Mouse (Mus musculus) right cerebral cortex, postnatal 36 days (tissue): ENCODE measurements around the gene Scarb2.
A peak's percentile ranks its signal among the peaks of the same experiment; 100 is the strongest.

Experiments
- DNase-seq, 2 experiments: peaks; one replicate each; pipeline ENCODE4 v3.0.0; 2022; ENCODE audit warnings: low spot score in 2 of 2, mixed read lengths in 1 of 2

The Scarb2 gene

DNA sequence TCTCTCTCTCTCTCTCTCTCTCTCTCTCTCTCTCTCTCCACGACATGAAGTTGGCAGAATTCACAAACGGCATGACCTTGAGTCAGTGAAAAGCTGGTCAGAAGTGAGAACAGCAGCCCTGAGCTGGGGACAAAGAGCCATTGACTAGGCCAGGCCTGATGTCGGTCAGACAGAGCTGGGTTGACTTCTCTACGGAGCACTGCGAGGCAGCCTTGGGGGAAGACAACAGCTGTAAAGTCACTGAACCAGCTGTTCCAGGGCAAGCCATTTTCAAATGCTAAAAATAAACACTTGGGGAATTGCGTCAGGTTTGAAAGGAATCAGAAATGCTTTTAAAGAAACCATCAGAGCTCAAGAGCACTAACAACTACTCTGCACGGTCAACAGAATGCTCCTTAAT, 13.2 kb downstream of the Scarb2 start:
- DNase-seq = no peak

DNA sequence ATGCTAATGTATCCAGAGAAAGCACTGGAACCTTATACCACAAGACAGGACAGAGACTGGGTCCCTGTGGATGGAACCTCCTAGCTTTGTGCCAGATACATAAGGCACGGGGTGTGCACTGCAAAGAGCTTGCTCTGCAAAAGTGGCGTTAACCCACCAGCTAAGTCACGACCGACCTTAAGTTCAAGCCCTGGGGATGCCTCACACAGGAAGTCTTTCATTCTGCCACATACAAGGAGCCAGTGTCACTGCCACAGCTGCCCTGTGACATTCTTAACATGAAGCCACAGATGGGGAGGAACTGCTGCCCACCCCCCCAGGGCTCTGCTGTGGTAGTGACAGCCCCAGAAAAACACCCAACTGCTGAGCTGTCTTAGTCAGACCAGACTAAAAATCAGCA, 15.9 kb downstream of the Scarb2 start:
- DNase-seq = no peak

DNA sequence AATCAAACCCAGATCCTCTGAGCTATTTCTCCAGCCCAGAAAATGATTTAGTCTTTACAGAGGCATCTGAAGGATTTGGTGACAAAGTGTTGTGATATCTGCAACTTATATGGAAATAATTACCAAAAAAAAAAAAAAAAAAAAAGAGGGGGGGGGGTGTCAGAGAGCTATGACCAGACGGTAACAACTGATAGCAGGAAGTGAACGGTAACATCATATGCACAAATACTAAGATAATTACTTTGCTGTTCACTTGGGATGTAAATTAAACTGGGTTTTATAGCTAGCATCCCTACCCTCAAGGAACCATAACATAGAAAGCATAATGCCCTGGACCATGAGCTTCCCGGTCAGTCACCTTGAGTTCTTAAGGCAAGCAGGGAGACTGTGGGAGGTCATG, 16.3 kb downstream of the Scarb2 start:
- DNase-seq = no peak

DNA sequence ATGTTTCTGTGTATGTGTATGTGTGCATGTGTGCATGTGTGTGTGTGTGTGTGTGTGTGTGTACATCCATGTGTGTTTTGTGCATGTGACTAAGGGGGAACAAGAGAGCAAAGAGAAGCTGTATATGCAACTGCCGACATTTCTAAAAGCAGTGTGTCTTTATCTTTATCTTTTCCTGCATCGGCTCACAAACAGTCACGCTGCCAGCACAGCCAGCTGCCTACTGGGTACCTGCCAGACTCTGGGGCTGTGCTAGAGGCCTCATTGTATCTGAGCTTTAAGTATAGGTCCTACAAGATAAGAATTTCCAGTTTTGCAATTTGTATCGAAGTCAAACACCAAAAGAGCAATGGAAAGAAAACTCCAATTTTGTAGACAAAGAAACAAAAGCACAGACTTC, 17.1 kb downstream of the Scarb2 start:
- DNase-seq = peak; percentile 38 to 44

DNA sequence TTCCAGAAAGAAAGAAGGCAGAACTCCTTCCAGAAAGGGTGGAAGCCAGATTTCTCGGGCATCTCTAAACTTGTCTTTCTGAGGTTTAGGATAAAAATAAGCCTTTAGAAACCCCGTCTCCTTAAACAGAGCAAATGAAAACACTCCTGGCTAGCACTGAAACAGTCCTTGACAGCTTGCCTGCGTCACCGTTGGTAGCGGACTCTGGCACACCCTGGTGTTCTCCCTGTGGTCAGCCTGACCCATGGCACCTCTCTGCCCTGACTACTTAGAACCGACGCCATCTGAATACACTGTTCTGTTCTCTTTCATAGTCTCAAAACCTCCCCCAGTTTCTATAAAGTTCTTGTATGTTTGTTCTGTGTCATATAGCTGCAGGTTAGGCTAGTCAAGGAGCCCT, 17.7 kb downstream of the Scarb2 start:
- DNase-seq = peak in 1 of 2 experiments; percentile 19

DNA sequence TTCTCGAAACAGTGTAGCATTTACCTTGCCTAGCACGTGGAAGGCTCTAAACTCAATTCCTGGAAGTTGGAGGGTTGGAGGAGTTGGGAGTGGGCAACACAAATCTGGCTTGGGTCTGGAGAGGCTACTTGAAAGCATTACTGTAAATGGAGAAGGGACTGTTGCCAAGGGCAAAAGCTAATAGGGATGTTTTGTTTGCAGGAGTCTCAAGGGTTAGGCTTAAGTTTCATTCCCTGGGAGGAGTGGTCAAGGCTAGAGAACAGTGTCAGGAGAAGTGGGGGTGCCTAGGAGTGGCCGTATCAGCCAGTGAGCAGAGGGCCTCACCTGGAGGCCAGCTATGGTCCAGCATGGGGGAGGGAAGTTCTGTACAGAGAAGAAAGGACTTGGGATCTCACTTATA, 18.2 kb downstream of the Scarb2 start:
- DNase-seq = no peak

DNA sequence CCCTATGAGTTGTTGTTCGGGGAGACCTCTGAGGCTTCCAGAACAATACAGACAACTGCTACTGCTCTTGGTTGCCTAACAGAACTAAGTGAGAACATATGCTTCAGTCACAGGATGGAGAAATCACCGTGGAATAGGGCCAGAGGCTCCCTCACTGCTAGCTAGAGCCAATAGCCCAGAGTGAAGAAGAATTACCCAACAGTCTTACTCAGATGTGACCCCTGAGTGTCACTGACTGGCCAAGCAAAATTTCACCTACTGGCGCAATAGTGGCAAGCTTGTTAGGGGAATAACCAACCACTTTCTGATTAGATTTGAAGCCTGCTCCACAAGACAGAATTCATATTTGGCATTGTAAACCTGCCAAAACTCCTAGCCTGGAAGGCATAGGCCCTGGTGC, 19.9 kb downstream of the Scarb2 start:
- no peak for DNase-seq

DNA sequence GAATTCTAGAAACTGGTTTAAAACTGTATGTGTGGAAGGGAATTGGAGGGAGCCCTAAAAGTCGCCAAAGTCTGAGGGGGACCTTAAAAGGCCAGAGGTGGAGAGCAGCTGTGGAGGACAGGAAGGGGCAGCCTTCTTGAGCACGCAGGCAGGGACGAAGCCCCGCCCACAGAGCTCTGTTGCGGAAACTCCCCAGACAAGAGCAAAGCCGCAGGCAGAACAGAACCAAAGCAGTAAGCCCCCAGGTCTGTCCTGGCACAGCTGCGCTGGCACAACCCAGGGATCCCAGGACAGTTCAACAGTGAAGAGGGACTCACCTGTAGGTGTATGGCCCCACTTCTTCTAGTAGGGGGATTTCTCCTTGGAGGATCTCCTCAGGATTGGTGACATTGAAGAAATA, 21.8 kb downstream of the Scarb2 start:
- no peak for DNase-seq

DNA sequence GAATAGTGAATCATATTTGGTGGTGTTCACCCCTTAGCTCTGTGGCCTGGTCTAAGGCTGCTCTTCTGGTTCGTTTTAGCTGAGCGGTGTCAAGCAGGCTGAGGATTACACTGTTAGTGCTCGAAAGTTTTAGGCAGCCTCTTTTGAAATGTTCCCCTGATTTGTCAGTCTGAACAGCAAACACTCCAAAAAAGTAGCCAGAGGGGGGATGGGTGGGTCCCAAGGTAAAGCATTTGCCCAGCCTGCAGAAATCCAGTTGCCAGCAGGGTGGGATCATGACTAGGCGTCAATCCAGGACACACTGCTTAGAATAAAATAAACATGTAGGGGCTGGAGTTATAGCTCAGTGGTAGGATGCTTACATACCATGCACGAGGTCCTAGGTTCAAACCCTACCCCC, 33.8 kb downstream of the Scarb2 start:
- DNase-seq = no peak

DNA sequence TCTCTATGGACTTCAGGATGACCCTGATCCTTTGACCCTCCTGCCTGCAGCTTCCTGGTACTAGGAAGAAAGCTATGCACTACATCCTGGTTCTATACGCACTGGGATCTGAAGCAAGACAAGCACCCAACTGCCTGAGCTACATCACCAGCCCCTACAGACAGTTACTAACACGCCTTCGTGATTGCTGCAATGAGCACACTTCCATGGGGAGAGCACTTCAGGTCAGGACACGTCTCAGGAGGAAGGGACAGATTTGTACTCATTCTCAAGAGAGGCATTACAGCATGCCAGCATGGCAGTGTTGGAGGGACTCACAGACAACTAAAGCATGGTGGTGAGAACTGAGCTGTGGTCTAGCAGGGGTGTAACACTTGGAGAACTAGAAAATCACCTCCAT, 35.1 kb downstream of the Scarb2 start:
- DNase-seq = no peak

DNA sequence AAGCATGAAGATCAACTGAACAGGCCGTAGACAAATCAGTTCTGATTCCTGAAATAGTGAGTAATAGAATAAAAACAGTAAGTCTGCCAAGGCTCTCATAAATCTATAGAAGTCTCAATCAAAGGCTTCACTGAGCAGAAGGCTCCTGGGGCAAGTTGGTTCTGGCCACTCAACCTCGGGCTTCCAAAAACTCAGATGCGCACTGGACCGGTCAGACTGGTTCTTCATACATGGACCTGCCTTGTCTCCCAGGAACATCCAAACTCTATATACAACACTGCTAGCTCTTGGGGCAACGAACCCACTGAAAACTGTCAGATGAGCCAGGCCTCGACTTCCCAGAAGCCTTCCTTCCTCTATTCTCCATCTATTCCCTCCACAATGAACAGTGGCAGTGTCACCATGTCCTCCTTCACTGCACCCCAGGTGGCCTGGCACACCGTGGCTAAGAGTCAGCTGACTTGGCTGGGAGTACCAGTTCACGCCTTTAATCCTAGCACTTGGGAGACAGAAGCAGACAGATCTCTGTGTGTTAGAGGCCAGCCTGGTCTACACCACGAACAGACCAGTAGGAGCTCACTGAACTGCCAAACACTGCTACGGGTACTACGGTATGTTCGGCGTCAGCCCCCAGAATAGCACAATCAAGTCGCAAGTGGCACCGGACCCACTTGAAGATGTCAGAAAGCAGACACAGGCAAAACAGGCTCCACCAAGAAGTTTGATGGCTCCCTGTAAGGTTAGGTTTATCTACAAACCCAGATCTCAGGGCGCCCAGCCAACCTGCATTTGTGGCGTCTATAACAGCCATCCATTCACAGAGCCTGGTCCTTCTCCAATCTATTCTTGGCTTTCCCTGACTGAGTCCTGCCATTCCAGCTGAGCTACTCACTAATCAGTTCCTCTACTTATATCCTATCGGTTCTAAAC, 37.2 kb downstream of the Scarb2 start:
- DNase-seq = no peak

DNA sequence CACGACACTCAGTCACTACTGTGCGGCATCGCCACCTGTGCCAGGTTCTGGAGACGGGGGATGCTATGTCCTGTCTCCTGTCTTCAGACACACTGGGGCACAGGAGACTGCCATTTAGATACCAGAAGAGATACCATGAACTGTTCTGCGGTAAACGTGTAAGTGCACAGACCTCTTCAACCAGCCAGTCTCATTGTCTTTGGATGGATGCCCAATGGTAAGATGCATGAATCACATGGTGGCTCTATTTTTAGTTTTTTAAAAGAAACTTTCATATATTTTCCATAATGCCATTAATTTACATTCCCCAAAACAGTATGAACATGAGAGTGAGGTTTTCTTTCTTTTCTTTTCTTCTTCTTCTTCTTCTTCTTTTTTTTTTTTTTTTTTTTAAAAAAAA, 38.4 kb downstream of the Scarb2 start:
- no peak for DNase-seq

DNA sequence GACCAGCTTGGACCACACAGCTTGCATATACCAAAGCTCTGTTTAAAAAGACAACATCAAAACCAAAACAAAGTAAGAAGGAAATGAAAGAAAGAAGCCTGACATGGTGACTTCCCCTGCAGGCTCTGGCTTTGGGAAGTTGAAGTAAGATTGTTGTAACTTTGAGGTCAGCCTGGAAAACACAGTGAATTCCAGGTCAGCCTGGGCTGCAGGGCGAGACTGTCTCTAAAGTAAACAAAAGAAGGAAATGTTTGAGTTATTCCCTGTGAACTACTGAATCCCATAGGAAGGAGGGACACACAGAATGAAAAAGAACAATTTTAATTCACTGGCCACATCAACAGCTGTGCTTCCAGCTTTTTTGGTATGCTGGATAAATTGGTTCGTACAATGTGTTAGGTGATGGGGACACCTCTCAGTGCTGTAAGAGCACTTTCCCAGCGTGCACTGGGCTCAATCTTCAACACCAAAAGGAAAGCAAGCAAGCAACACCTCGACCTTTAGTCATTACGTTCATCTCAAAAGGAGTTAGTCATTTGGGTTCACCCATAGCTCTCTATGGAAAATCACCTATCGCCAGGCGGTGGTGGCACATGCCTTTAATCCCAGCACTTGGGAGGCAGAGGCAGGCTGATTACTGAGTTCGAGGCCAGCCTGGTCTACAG, 39.4 kb downstream of the Scarb2 start:
- DNase-seq = no peak

DNA sequence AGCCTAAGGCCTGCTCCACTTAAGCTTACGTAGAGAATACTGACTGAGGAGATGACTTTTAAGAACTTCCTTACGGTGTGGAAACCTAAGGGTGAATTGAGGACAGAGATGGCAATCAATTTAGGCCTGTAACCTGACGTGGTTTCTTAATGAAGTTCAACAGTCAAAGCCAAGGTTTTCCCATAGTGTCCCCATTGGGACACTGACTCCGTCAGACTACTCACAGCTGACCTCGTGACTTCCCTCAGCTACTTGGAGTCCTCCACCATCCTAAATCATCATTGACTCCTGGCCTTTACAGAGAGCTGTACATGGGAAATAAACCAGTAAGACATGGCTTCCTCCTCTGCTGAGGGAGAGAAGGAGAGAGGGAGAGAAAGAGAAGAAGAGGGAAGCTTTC, 41.1 kb downstream of the Scarb2 start:
- DNase-seq = no peak

DNA sequence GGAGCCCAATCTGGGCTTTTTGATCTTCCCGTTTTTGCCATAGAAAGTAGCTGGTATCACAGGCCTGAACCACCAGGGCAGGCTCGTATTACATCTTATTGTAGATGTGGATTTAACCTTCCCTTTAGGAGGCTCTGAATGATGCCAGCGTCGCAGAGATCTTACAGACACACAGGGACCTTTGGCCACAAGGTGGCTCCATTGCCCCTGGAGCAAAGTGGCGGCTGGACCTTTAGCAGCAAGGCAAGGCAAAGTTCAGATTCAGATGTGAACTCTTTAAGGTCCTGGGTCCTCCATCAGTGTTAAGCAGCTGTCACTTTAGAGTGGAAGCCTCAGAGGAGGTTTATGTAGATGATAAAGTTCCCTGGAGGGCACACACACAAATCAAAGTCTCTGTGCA, 45.3 kb downstream of the Scarb2 start:
- peak; percentile 12 to 20 for DNase-seq

DNA sequence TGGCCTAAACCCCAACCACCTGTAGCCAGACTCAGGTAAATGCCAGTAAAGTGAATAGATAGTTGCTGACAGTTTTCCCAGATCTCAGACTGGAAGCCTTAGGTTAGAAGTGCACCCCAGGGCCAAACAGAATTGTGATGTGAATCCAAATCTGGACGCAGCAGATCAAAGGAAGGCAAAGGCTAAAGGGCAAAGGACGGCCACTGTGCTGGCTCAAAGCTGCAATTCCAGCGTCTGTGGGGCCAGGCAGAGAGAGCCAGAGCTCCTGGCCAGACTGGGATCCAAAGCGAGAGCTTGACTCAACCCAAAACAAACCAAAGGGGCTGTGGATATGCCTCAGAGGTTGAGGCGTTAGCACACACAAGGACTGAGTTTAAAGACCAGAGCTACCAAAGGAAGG, 47.9 kb downstream of the Scarb2 start:
- DNase-seq = no peak

DNA sequence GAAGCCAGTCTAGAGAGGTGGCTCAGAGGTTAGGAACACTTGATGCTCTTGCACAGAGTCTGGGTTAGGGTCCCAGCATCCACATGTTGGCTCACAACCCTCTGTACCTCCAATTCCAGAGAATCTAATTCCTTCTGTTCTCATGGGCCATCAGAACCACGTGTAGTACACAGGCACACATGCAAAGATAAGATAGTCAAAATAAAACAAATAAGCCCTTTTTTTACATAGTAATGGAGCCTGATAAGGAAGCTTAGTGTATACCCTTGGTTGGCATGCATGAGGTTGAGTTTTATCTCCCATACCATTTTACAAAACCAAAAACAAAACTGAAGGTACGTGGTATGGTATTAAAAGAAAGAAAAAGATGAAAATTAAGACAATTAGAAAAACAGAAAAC, 49.2 kb downstream of the Scarb2 start:
- DNase-seq = no peak

DNA sequence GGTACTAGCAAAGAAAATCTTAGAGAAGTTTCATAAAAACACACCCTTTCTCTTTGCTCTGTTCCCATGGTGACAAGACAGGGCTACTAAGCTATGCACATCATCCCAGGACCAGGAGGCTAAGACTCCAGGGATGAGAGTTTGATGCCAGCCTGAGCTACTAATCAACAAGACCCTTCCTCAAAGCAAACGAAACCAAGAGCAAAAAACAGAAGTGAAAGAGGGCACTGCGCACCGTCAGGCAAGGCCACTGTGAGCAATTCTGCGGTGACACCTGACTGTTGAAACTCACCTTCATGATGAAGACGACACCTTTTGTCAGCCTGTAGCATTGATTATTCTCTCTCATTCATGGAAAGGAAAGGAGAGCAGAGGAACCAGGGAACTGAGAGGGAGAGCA, 53.8 kb downstream of the Scarb2 start:
- DNase-seq = no peak

DNA sequence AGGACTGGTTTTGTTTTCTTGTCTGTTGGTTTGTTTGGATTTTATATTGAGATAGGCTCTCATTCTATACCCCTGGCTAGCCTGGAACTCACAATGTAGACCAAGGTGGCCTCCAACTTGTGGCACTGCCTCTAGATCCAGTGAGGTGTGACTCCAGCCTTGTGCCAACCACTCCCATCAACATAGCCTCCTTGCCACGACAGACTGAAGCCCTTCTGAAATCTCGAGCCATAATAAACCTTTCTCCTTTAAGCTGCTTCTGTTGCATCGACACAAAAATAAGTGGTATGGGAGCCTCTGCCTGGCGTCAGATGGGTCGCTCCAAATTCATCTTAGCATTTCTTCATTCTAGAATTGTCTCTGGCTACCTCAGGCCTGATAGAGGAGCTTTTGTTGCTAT, 59.9 kb downstream of the Scarb2 start:
- no peak for DNase-seq

DNA sequence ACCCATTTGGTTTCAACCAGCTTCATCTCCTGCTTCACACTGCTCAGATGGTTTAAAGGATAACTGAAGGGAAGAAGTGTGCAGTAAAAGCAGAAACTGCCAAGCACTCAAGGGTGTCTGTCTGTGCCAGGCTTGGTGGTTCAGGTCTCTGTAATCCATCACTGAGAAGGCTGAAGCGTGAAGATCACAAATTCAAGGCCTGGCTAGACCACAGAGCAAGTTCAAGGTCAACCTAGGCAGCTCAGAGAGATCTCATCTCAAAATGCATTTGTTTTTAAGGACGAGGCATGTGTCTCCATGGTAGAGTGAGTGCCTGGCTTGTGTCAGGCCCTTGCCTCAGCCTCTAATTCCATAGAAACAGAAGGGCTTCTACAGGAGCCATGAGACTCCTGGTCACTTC, 61.6 kb downstream of the Scarb2 start:
- no peak for DNase-seq

DNA sequence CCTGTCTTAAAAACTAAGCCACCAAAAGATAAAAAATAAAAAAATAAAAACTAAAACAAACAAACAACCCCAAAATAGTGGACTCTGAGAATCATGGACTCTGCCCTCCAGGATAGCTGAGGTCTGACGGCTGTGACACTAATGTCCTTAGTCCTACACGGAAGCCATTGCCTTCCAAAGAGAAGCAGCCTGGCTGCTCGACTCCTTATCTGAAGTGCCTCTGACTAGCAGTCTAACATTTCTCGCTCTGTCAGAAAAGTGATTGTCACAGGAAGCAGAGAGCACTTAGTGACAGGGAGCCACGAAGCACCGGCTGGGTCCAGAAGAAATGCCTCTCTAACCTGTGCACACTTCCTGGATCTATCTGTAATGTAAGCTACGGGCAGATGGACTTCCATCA, 63.7 kb downstream of the Scarb2 start:
- DNase-seq = no peak

DNA sequence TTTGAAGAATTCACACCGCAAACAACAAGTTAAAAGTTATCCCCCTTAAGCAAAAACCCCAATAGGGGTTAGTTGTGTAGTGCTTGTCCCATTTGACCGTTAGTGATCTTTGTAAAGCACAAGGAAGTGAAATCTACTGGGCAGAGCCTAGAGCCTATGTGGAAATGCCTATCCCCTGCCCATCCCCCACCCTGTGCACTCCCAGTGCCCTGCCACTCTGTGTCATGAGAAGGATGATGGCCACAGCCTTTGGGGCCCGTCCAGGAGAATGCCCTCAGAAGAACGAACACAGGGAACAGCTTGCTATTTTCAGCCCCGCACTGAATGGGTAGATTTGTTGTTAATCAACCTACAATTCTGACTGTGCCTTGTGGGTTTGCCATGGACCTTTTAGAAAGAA, 65.1 kb downstream of the Scarb2 start:
- DNase-seq = peak in 1 of 2 experiments; percentile 13

DNA sequence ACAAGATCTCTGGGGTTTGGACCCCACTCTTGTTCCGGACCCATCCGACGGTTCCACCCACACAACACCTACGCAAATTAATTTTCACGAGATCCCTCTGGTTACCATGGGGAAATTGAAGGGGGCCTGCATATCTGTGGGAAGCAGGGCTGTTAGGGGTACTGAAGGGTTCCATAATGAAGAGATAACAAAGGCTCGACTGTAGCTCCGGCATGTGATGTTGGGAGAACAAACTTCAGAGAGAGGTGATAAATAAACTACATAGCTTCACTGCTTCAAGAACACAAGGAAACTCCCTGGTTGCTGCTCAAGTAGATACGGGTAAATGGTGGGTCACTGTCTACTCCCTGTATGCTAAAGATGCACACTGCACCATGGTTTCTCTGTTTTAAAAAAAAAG, 68.1 kb downstream of the Scarb2 start:
- no peak for DNase-seq
